Mouse (Mus musculus): ENCODE measurements around the gene Nhsl2. TPM values are rescaled to one million over a fixed set of nuclear protein-coding genes. Genes with fewer than 3 reads are reported as not detected.
A peak's percentile ranks its signal among the peaks of the same experiment; 100 is the strongest.

Nhsl2 gene
- polyA plus RNA-seq, 1 experiment from 2014 or later = 3.4 TPM

- DNase-seq (ENCODE audit: low spot score) (no peak), ATAC-seq (no peak)
- Histone ChIP-seq H3K27ac (ENCODE audit: low read length) (no peak overlapping the region), H3K9ac (replicated peaks; ENCODE audit: low read depth) (no peak overlapping the region), H3K36me3 (ENCODE audit: insufficient read depth, low read length) (no peaks in the 10 kb centered on the region), H3K4me3 (ENCODE audit: low read depth, low read length) (no peak overlapping the region), H3K4me1 (ENCODE audit: insufficient read depth, low read depth, low read length) (no peaks in the 10 kb centered on the region; the same call in 1 of the 2 replicates), H3K4me2 (replicated peaks; ENCODE audit: low read depth, low read length) (peak overlapping the region; percentile 30; the same call in 1 of the 2 replicates), H3K9me3 (ENCODE audit: low read length) (no peaks in the 10 kb centered on the region), H3K27me3 (replicated peaks; ENCODE audit: insufficient read depth, low read length) (no peaks in the 10 kb centered on the region)
- TF ChIP-seq CTCF (IDR thresholded peaks at IDR 0.05) = no peak
- no peak for TF ChIP-seq EP300 (IDR thresholded peaks at IDR 0.05)
- 13% methylated on average over 7 of the region's 7 CpGs for WGBS
These were observed 155.2 kb downstream of the Nhsl2 start for GRCm38 (mm10) chrX:102004370-102004769.

- peak overlapping the region; percentile 30; the same call in 1 of the 2 replicates for H3K4me2 ChIP-seq (replicated peaks; ENCODE audit: low read depth, low read length)
- H3K27me3 ChIP-seq (replicated peaks; ENCODE audit: insufficient read depth, low read length) = no peaks in the 10 kb centered on the region
- no peak overlapping the region for H3K9ac ChIP-seq (replicated peaks; ENCODE audit: low read depth)
- H3K9me3 ChIP-seq (ENCODE audit: low read length) = no peaks in the 10 kb centered on the region
- peak; percentile 11 for DNase-seq (ENCODE audit: low spot score)
- no peak overlapping the region for H3K4me3 ChIP-seq (ENCODE audit: low read depth, low read length)
- no peak overlapping the region for H3K27ac ChIP-seq (ENCODE audit: low read length)
- peak; percentile 73 for ATAC-seq
- H3K4me1 ChIP-seq (ENCODE audit: insufficient read depth, low read depth, low read length) = no peaks in the 10 kb centered on the region; the same call in 1 of the 2 replicates
- TF ChIP-seq EP300 (IDR thresholded peaks at IDR 0.05) = no peak
- no peak for TF ChIP-seq CTCF (IDR thresholded peaks at IDR 0.05)
- no peaks in the 10 kb centered on the region for H3K36me3 ChIP-seq (ENCODE audit: insufficient read depth, low read length)
- 28% methylated on average over 7 of the region's 10 CpGs for WGBS
These were observed 156.0 kb downstream of the Nhsl2 start for GRCm38 (mm10) chrX:102005141-102005641.

- H3K9ac ChIP-seq (replicated peaks; ENCODE audit: low read depth) = no peak overlapping the region
- no peak overlapping the region for H3K27ac ChIP-seq (ENCODE audit: low read length)
- H3K27me3 ChIP-seq (replicated peaks; ENCODE audit: insufficient read depth, low read length) = no peaks in the 10 kb centered on the region
- ATAC-seq (no peak), DNase-seq (ENCODE audit: low spot score) (no peak)
- H3K4me2 ChIP-seq (replicated peaks; ENCODE audit: low read depth, low read length) = no peak overlapping the region
- no peaks in the 10 kb centered on the region; the same call in 1 of the 2 replicates for H3K4me1 ChIP-seq (ENCODE audit: insufficient read depth, low read depth, low read length)
- TF ChIP-seq EP300 (IDR thresholded peaks at IDR 0.05) = no peak
- no peak for TF ChIP-seq CTCF (IDR thresholded peaks at IDR 0.05)
- 53% methylated on average over 2 of the region's 2 CpGs for WGBS
- H3K36me3 ChIP-seq (ENCODE audit: insufficient read depth, low read length) = no peaks in the 10 kb centered on the region
- no peaks in the 10 kb centered on the region for H3K9me3 ChIP-seq (ENCODE audit: low read length)
- H3K4me3 ChIP-seq (ENCODE audit: low read depth, low read length) = no peak overlapping the region
These were observed 158.8 kb downstream of the Nhsl2 start for GRCm38 (mm10) chrX:102007935-102008334.

- Histone ChIP-seq H3K27ac (ENCODE audit: low read length) (peak overlapping the region; percentile 62), H3K27me3 (replicated peaks; ENCODE audit: insufficient read depth, low read length) (no peaks in the 10 kb centered on the region), H3K36me3 (ENCODE audit: insufficient read depth, low read length) (no peaks in the 10 kb centered on the region), H3K4me3 (ENCODE audit: low read depth, low read length) (0 out of 2 replicates have a peak overlapping the region, but pooled peaks have one; percentile 10), H3K4me1 (ENCODE audit: insufficient read depth, low read depth, low read length) (no peaks in the 10 kb centered on the region), H3K9me3 (ENCODE audit: low read length) (no peaks in the 10 kb centered on the region), H3K9ac (replicated peaks; ENCODE audit: low read depth) (no peak overlapping the region), H3K4me2 (replicated peaks; ENCODE audit: low read depth, low read length) (peak overlapping the region; percentile 30)
- DNase-seq (ENCODE audit: low spot score) (peak; percentile 32), ATAC-seq (peak; percentile 70)
- WGBS = 33% methylated on average over 7 of the region's 9 CpGs
- TF ChIP-seq CTCF (IDR thresholded peaks at IDR 0.05) (no peak), EP300 (IDR thresholded peaks at IDR 0.05) (no peak)
These were observed 168.2 kb downstream of the Nhsl2 start for GRCm38 (mm10) chrX:102017213-102017923.

GRCm38 (mm10) chrX:102018890-102019289 is 169.7 kb downstream of the Nhsl2 start:
- TF ChIP-seq EP300 (IDR thresholded peaks at IDR 0.05) = no peak
- TF ChIP-seq CTCF (IDR thresholded peaks at IDR 0.05) = no peak
- Histone ChIP-seq H3K27ac (ENCODE audit: low read length) (no peak overlapping the region), H3K9ac (replicated peaks; ENCODE audit: low read depth) (no peak overlapping the region), H3K4me3 (ENCODE audit: low read depth, low read length) (no peak overlapping the region), H3K9me3 (ENCODE audit: low read length) (no peaks in the 10 kb centered on the region), H3K27me3 (replicated peaks; ENCODE audit: insufficient read depth, low read length) (no peaks in the 10 kb centered on the region), H3K4me1 (ENCODE audit: insufficient read depth, low read depth, low read length) (no peaks in the 10 kb centered on the region), H3K4me2 (replicated peaks; ENCODE audit: low read depth, low read length) (peak overlapping the region; percentile 30; the same call in 1 of the 2 replicates), H3K36me3 (ENCODE audit: insufficient read depth, low read length) (no peaks in the 10 kb centered on the region)
- DNase-seq (ENCODE audit: low spot score) = no peak
- WGBS = 42% methylated on average over 3 of the region's 3 CpGs
- 0 out of 2 replicates have a peak, but pooled peaks have one; percentile 19 for ATAC-seq

GRCm38 (mm10) chrX:102019471-102020240 is 170.5 kb downstream of the Nhsl2 start:
- Histone ChIP-seq H3K9ac (replicated peaks; ENCODE audit: low read depth) (no peak overlapping the region), H3K4me3 (ENCODE audit: low read depth, low read length) (no peak overlapping the region), H3K27me3 (replicated peaks; ENCODE audit: insufficient read depth, low read length) (no peaks in the 10 kb centered on the region), H3K36me3 (ENCODE audit: insufficient read depth, low read length) (no peaks in the 10 kb centered on the region), H3K9me3 (ENCODE audit: low read length) (no peaks in the 10 kb centered on the region), H3K4me1 (ENCODE audit: insufficient read depth, low read depth, low read length) (no peaks in the 10 kb centered on the region), H3K4me2 (replicated peaks; ENCODE audit: low read depth, low read length) (no peak overlapping the region), H3K27ac (ENCODE audit: low read length) (peak overlapping the region; percentile 38)
- no peak for TF ChIP-seq EP300 (IDR thresholded peaks at IDR 0.05)
- no peak for TF ChIP-seq CTCF (IDR thresholded peaks at IDR 0.05)
- no peak for DNase-seq (ENCODE audit: low spot score)
- no peak for ATAC-seq
- 63% methylated on average over 7 of the region's 7 CpGs for WGBS

Data from lung, postnatal 0 days (tissue).